Mouse (Mus musculus) forebrain, postnatal 0 days (tissue): ENCODE measurements at regions not wholly inside any gene's neighbourhood (a gene's known extent, or its start where the extent isn't known, plus 50 kb on each side); places are given as distances from the start of the nearest gene placed in this dataset.

Source experiments
- ATAC-seq: fragments of 200-750 bp; cut with Nextera tagmentation; 2 replicates; pipeline ENCODE4 v1.8.0; 2017; ENCODE audit warnings: mild to moderate bottlenecking, moderate library complexity
- DNase-seq: peaks from one replicate; pipeline ENCODE4 v3.0.0-alpha.2; 2015
- H3K27ac ChIP-seq: fragments of 300-500 bp; sonication (generic); 2 replicates; pipeline ENCODE4 v1.5.1; 2014; ENCODE audit warnings: low read depth, mild to moderate bottlenecking, antibody characterized with exemption, low read length, moderate library complexity, mixed read lengths
- H3K27me3 ChIP-seq: fragments of 300-500 bp; sonication (generic); 2 replicates; pipeline ENCODE4 v1.6.1; 2014; ENCODE audit warnings: mild to moderate bottlenecking, low read length, mixed read lengths; ENCODE audit not compliant: insufficient read depth
- H3K36me3 ChIP-seq: fragments of 300-500 bp; sonication (generic); 2 replicates; pipeline ENCODE4 v1.6.1; 2014; ENCODE audit warnings: mild to moderate bottlenecking, moderate library complexity; ENCODE audit not compliant: insufficient read depth
- H3K4me1 ChIP-seq: fragments of 300-500 bp; sonication (generic); 2 replicates; pipeline ENCODE4 v1.6.1; 2014; ENCODE audit warnings: antibody characterized with exemption; ENCODE audit not compliant: insufficient read depth
- H3K4me2 ChIP-seq: fragments of 300-500 bp; sonication (generic); 2 replicates; pipeline ENCODE4 v1.6.1; 2014; ENCODE audit warnings: low read depth, mild to moderate bottlenecking, moderate library complexity
- H3K4me3 ChIP-seq: fragments of 300-500 bp; sonication (generic); 2 replicates; pipeline ENCODE4 v1.5.1; 2014; ENCODE audit warnings: low read depth, low read length, mixed read lengths
- H3K9ac ChIP-seq: fragments of 300-500 bp; sonication (generic); 2 replicates; pipeline ENCODE4 v1.6.1; 2014; ENCODE audit warnings: mild to moderate bottlenecking
- H3K9me3 ChIP-seq: fragments of 300-500 bp; sonication (generic); 2 replicates; pipeline ENCODE4 v1.6.1; 2016; ENCODE audit warnings: low read length
- CTCF ChIP-seq: sonication (generic); IDR thresholded peaks from 2 replicates; pipeline ENCODE4 v1.5.1; 2016; ENCODE audit warnings: antibody characterized with exemption, control low read depth, low read depth
- WGBS: fragments of 180-500 bp; shearing (Covaris S2); extraction: QIAGEN DNeasy Blood & Tissue Kit; methylation state at CpG from one replicate; pipeline ENCODE4 v1.1.7; 2014; 5-methylcytosine and 5-hydroxymethylcytosine counted together

GRCm38 (mm10) chr13:54884709-54885460 lies 64.3 kb upstream of the Unc5a start:
- no peaks in the 10 kb centered on the region for H3K36me3 ChIP-seq
- TF ChIP-seq CTCF: no peak
- 16% methylated on average over 14 of the region's 14 CpGs for WGBS
- no peaks in the 10 kb centered on the region for H3K9me3 ChIP-seq
- H3K27me3 ChIP-seq: no peaks in the 10 kb centered on the region
- peak overlapping the region; percentile 9; the same call in 1 of the 2 replicates for H3K27ac ChIP-seq
- no peak overlapping the region for H3K9ac ChIP-seq
- no peak overlapping the region for H3K4me2 ChIP-seq
- ATAC-seq (peak; percentile 18; the same call in 1 of the 2 replicates), DNase-seq (peak; percentile 67)
- H3K4me3 ChIP-seq: no peak overlapping the region
- H3K4me1 ChIP-seq: peaks cover 30% of the 10 kb centered on the region

- peak; percentile 67 for DNase-seq
Measured at GRCm38 (mm10) chr13:54887366-54887921, 61.8 kb upstream of the Unc5a start.

GRCm38 (mm10) chr13:54888021-54888420 lies 61.2 kb upstream of the Unc5a start:
- Histone ChIP-seq H3K27ac (peak overlapping the region; percentile 45; the same call in 1 of the 2 replicates), H3K4me3 (peak overlapping the region; percentile 18; the same call in 1 of the 2 replicates), H3K9me3 (no peaks in the 10 kb centered on the region), H3K36me3 (no peaks in the 10 kb centered on the region), H3K4me1 (peaks cover 30% of the 10 kb centered on the region), H3K4me2 (peak overlapping the region; percentile 45), H3K27me3 (no peaks in the 10 kb centered on the region), H3K9ac (peak overlapping the region; percentile 40)
- peak; percentile 14 for DNase-seq
- WGBS: 35% methylated on average over 5 of the region's 5 CpGs
- no peak for ATAC-seq
- TF ChIP-seq CTCF: no peak

More at GRCm38 (mm10) chr13:54887366-54887921, 61.8 kb upstream of the Unc5a start:
- ATAC-seq: peak; percentile 87
- peak overlapping the region; percentile 18 for H3K4me3 ChIP-seq
- no peaks in the 10 kb centered on the region for H3K27me3 ChIP-seq
- TF ChIP-seq CTCF: no peak
- no peaks in the 10 kb centered on the region for H3K9me3 ChIP-seq
- H3K36me3 ChIP-seq: no peaks in the 10 kb centered on the region
- peak overlapping the region; percentile 45 for H3K4me2 ChIP-seq
- H3K4me1 ChIP-seq: peaks cover 30% of the 10 kb centered on the region
- peak overlapping the region; percentile 40 for H3K9ac ChIP-seq
- peak overlapping the region; percentile 45; the same call in 1 of the 2 replicates for H3K27ac ChIP-seq
- WGBS: 6% methylated on average over 18 of the region's 18 CpGs

GRCm38 (mm10) chr13:54889684-54890399 lies 59.4 kb upstream of the Unc5a start:
- TF ChIP-seq CTCF: no peak
- no peak overlapping the region for H3K4me2 ChIP-seq
- no peak overlapping the region for H3K4me3 ChIP-seq
- H3K9ac ChIP-seq: no peak overlapping the region
- WGBS: 84% methylated on average over 8 of the region's 8 CpGs
- no peak for ATAC-seq
- no peaks in the 10 kb centered on the region for H3K9me3 ChIP-seq
- no peaks in the 10 kb centered on the region for H3K27me3 ChIP-seq
- no peak overlapping the region for H3K27ac ChIP-seq
- DNase-seq: no peak
- no peaks in the 10 kb centered on the region for H3K36me3 ChIP-seq
- H3K4me1 ChIP-seq: peaks cover 23% of the 10 kb centered on the region

DNA sequence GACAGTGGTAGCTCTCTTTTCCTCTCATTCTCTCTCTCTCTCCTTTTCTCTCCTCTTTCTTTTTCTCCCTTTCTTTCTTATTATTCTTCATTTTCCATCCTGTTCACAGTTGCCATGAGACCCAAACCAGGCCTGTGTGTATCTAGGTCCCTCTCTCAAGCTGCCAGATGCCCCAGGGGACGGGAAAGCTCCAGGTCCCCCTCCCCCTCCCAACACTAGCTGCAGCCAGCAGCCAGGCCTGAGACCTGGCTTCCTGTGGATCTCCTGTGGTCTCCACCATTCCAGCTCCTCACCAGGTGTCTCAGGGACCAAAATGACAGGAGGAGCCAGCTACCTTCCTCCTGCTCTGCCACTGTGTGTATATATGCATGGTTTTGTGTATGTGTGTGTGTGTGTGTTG lies 56.6 kb upstream of the Unc5a start:
- Histone ChIP-seq H3K27ac (no peak overlapping the region), H3K36me3 (no peaks in the 10 kb centered on the region), H3K4me1 (peaks cover 11% of the 10 kb centered on the region; the same call in 1 of the 2 replicates), H3K27me3 (no peaks in the 10 kb centered on the region), H3K9me3 (no peaks in the 10 kb centered on the region), H3K9ac (no peak overlapping the region), H3K4me2 (no peak overlapping the region), H3K4me3 (no peak overlapping the region)
- no peak for TF ChIP-seq CTCF
- ATAC-seq (no peak), DNase-seq (no peak)
- 42% methylated on average over 1 of the region's 1 CpGs for WGBS

DNA sequence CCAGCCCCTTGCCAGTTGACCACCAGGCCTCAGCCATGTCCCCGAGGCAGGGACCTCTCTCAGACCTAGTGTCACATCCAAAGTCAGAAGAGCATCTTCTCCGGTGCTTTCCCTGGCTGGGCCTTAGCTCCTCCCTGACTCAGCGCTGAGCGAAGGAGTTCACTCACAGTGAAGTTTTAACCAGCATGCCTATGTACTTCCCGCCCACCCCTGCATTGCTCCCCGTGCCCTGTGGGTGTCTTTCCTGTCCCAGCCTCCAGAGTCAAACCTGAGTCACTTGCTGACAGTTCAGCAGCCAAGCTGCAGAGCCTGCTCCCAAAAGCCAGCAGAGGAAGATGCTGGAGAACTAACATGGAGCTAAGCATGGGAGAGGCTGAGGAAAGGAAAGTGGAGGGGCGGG lies 55.6 kb upstream of the Unc5a start:
- DNase-seq (no peak), ATAC-seq (no peak)
- Histone ChIP-seq H3K9me3 (no peaks in the 10 kb centered on the region), H3K4me2 (no peak overlapping the region), H3K4me1 (no peaks in the 10 kb centered on the region), H3K36me3 (no peaks in the 10 kb centered on the region), H3K27ac (no peak overlapping the region), H3K4me3 (no peak overlapping the region), H3K9ac (no peak overlapping the region), H3K27me3 (no peaks in the 10 kb centered on the region)
- 53% methylated on average over 7 of the region's 7 CpGs for WGBS
- TF ChIP-seq CTCF: no peak

- H3K4me2 ChIP-seq: no peak overlapping the region
- no peaks in the 10 kb centered on the region for H3K27me3 ChIP-seq
- H3K9ac ChIP-seq: no peak overlapping the region
- H3K9me3 ChIP-seq: no peaks in the 10 kb centered on the region
- H3K27ac ChIP-seq: no peak overlapping the region
- DNase-seq (no peak), ATAC-seq (no peak)
- WGBS: 31% methylated on average over 5 of the region's 5 CpGs
- TF ChIP-seq CTCF: no peak
- no peaks in the 10 kb centered on the region for H3K4me1 ChIP-seq
- no peak overlapping the region for H3K4me3 ChIP-seq
- no peaks in the 10 kb centered on the region for H3K36me3 ChIP-seq
Measured at GRCm38 (mm10) chr13:54895981-54896380, 53.2 kb upstream of the Unc5a start.
